Mouse (Mus musculus): Measurements from ENCODE around the gene Il17rc. TPM values are rescaled to one million over a fixed set of nuclear protein-coding genes. Genes with fewer than 3 reads are reported as not detected.

The Il17rc gene
- 43.9 and 50.2 TPM in 2 replicates for polyA plus RNA-seq (2012; rRNA removed)

GRCm38 (mm10) chr6:113471297-113471936, at the start of gene Il17rc:
Il17rc (plus strand) TSS chr6:113471427.
- DNase-seq (ENCODE audit: low read depth) = no peak

GRCm38 (mm10) chr6:113423000-113423399, 48.2 kb upstream of the Il17rc start:
- no peak for DNase-seq (ENCODE audit: low read depth)

- DNase-seq (ENCODE audit: low read depth) = no peak
These were observed 47.0 kb upstream of the Il17rc start for GRCm38 (mm10) chr6:113424187-113424586.

GRCm38 (mm10) chr6:113426696-113427095, 44.5 kb upstream of the Il17rc start:
- no peak for DNase-seq (ENCODE audit: low read depth)

- DNase-seq (ENCODE audit: low read depth) = no peak
These were observed 43.8 kb upstream of the Il17rc start for GRCm38 (mm10) chr6:113427397-113427796.

GRCm38 (mm10) chr6:113428006-113428405, 43.2 kb upstream of the Il17rc start:
- DNase-seq (ENCODE audit: low read depth) = no peak

GRCm38 (mm10) chr6:113429965-113430364, 41.3 kb upstream of the Il17rc start:
- no peak for DNase-seq (ENCODE audit: low read depth)

- no peak for DNase-seq (ENCODE audit: low read depth)
These were observed 40.4 kb upstream of the Il17rc start for GRCm38 (mm10) chr6:113430846-113431245.

- no peak for DNase-seq (ENCODE audit: low read depth)
These were observed 39.4 kb upstream of the Il17rc start for GRCm38 (mm10) chr6:113431801-113432200.

- no peak for DNase-seq (ENCODE audit: low read depth)
These were observed 37.6 kb upstream of the Il17rc start for GRCm38 (mm10) chr6:113433661-113434060.

GRCm38 (mm10) chr6:113434691-113435090, 36.5 kb upstream of the Il17rc start:
- no peak for DNase-seq (ENCODE audit: low read depth)

- DNase-seq (ENCODE audit: low read depth) = no peak
These were observed 35.5 kb upstream of the Il17rc start, which contains the start of gene Cidec for GRCm38 (mm10) chr6:113435664-113436205. Cidec (minus strand) TSS chr6:113435760.

GRCm38 (mm10) chr6:113437135-113437534, 34.1 kb upstream of the Il17rc start:
- no peak for DNase-seq (ENCODE audit: low read depth)

- no peak for DNase-seq (ENCODE audit: low read depth)
These were observed 32.4 kb upstream of the Il17rc start for GRCm38 (mm10) chr6:113438721-113439430.

- no peak for DNase-seq (ENCODE audit: low read depth)
These were observed 30.5 kb upstream of the Il17rc start for GRCm38 (mm10) chr6:113440686-113441085.

GRCm38 (mm10) chr6:113441147-113441680, 30.0 kb upstream of the Il17rc start:
- no peak for DNase-seq (ENCODE audit: low read depth)

- no peak for DNase-seq (ENCODE audit: low read depth)
These were observed 29.2 kb upstream of the Il17rc start for GRCm38 (mm10) chr6:113442087-113442441.

GRCm38 (mm10) chr6:113442442-113443090, 28.7 kb upstream of the Il17rc start, which contains the start of gene Jagn1:
Jagn1 (plus strand) TSS chr6:113442569.
- no peak for DNase-seq (ENCODE audit: low read depth)

- DNase-seq (ENCODE audit: low read depth) = no peak
These were observed 28.1 kb upstream of the Il17rc start for GRCm38 (mm10) chr6:113443091-113443490.

- DNase-seq (ENCODE audit: low read depth) = no peak
These were observed 26.8 kb upstream of the Il17rc start for GRCm38 (mm10) chr6:113444207-113444965.

- no peak for DNase-seq (ENCODE audit: low read depth)
These were observed 23.6 kb upstream of the Il17rc start for GRCm38 (mm10) chr6:113447639-113448038.

All from gonadal fat pad, adult 2 months (tissue).